ENCODE assay signal across 8 mouse cellular contexts in genomic region chr8:115705591-115706110, GRCm38 (mm10). TPM values are rescaled to one million over a fixed set of nuclear protein-coding genes. Genes with fewer than 3 reads are reported as not detected.
DNase-seq lines count a peak whose midpoint lies in the region; ATAC-seq and TF ChIP-seq lines count a peak whose summit lies in the region.

No protein-coding gene starts in this region.

- H3K4me1 ChIP-seq in E14TG2a.4 (replicated peaks; ENCODE audit: low read depth, low read length) = peaks cover 12% of the 10 kb centered on the region
- H3K4me1 ChIP-seq in forebrain, embryonic 10.5 days = peaks cover 42% of the 10 kb centered on the region

- H3K36me3 ChIP-seq in E14TG2a.4 (ENCODE audit: insufficient read depth, low read length) = no peaks in the 10 kb centered on the region
- H3K36me3 ChIP-seq in forebrain, embryonic 10.5 days (replicated peaks) = no peaks in the 10 kb centered on the region

- TF ChIP-seq CTCF in E14TG2a.4 (conservative IDR thresholded peaks at IDR 0.05; ENCODE audit: low read length) = no peak

- under 1% methylated on average over 36 of the region's 36 CpGs for WGBS in forebrain, embryonic 10.5 days

- peak; percentile 38 for ATAC-seq in megakaryocyte, adult 5-6 weeks (ENCODE audit: poor library complexity, severe bottlenecking)

- H3K9me3 ChIP-seq in E14TG2a.4 (ENCODE audit: low read length) = no peaks in the 10 kb centered on the region
- no peaks in the 10 kb centered on the region for H3K9me3 ChIP-seq in forebrain, embryonic 10.5 days

- H3K27ac ChIP-seq in forebrain, embryonic 10.5 days = peak overlapping the region; percentile 87

- intact Hi-C loops in heart, postnatal 14 days (cut with DNase I) = loop anchor here (5.0 to 10.0 kb wide), 4 partner anchors 543 to 1253 kb away; no protein-coding TSS in a partner anchor

- peak overlapping the region; percentile 57 for H3K4me3 ChIP-seq in E14TG2a.4 (replicated peaks; ENCODE audit: low read length)
- peak overlapping the region; percentile 72 for H3K4me3 ChIP-seq in forebrain, embryonic 10.5 days

- peak; percentile 57 for DNase-seq in adrenal gland, postnatal 25 days
- peak; percentile 66 for DNase-seq in forebrain, embryonic 10.5 days (ENCODE audit: extremely low spot score, low spot score)
- DNase-seq in heart, postnatal 14 days = peak; percentile 44 to 54
- peak; percentile 25 to 28 for DNase-seq in left cerebral cortex, adult 8-10 months (ENCODE audit: low spot score in 2 of 2)
- peak; percentile 39 to 55 for DNase-seq in right cerebral cortex, adult 2 months (ENCODE audit: low spot score in 2 of 2)
- peak; percentile 53 to 61 for DNase-seq in urinary bladder, postnatal 4 days (ENCODE audit: low spot score in 2 of 2)

- H3K27me3 ChIP-seq in E14TG2a.4 (ENCODE audit: insufficient read depth, low read length) = peaks cover 54% of the 10 kb centered on the region
- H3K27me3 ChIP-seq in forebrain, embryonic 10.5 days (ENCODE audit: poor library complexity, severe bottlenecking) = peaks cover 32% of the 10 kb centered on the region

RNA-seq across cellular contexts. Expression of gene Maf, which starts 1.9 kb away (rescaled TPM):
- total RNA-seq in adrenal gland, postnatal 25 days (2021) = 23.7 and 27.3 TPM in 2 replicates
- 2.0 and 2.1 TPM in 2 replicates for polyA plus RNA-seq in forebrain, embryonic 10.5 days (2016; fragmentation: Nextera tagmentation; extraction: Ambion mirVana)
- total RNA-seq in heart, postnatal 14 days (2021) = 10 to 100 TPM in 1 of 2 experiments, 1 to 10 TPM in 1; 8.2 to 11.0 TPM
- 10 to 100 TPM; 19.8 to 22.1 (median 20.9) TPM for total RNA-seq in left cerebral cortex, adult 8-10 months (2022)
- 3.9 and 4.6 TPM in 2 replicates for total RNA-seq in megakaryocyte, adult 5-6 weeks (2015)
- total RNA-seq in megakaryocyte, adult 5-6 weeks (2017) = 1.8 and 2.0 TPM in 2 replicates

Comparison
In these comparisons a context has a peak if more than half of its experiments do, and no peak if none do; other contexts are left out.
1. Peak in every context shown above with its lines: DNase-seq, ATAC-seq, H3K4me3 ChIP-seq and H3K27ac ChIP-seq.